Mouse (Mus musculus) hindbrain, postnatal 0 days (tissue): Measurements from ENCODE around the gene Angptl7. TPM values are rescaled to one million over a fixed set of nuclear protein-coding genes. Genes with fewer than 3 reads are reported as not detected.

Experiments used
- ATAC-seq: fragments of 200-750 bp; cut with Nextera tagmentation; 2 replicates; pipeline ENCODE4 v1.8.0; 2017; ENCODE audit warnings: mild to moderate bottlenecking, moderate TSS enrichment, moderate library complexity
- DNase-seq: peaks from one replicate; pipeline ENCODE4 v3.0.0-alpha.2; 2015; ENCODE audit warnings: low spot score
- H3K27ac ChIP-seq: fragments of 300-500 bp; sonication (generic); 2 replicates; pipeline ENCODE4 v1.5.1; 2014; ENCODE audit warnings: mild to moderate bottlenecking
- H3K27me3 ChIP-seq: fragments of 300-500 bp; sonication (generic); 2 replicates; pipeline ENCODE4 v1.6.1; 2014; ENCODE audit warnings: low read length, mixed read lengths; ENCODE audit not compliant: insufficient read depth
- H3K36me3 ChIP-seq: fragments of 300-500 bp; sonication (generic); 2 replicates; pipeline ENCODE4 v1.6.1; 2014; ENCODE audit warnings: low read length, mixed read lengths; ENCODE audit not compliant: insufficient read depth
- H3K4me1 ChIP-seq: fragments of 300-500 bp; sonication (generic); 2 replicates; pipeline ENCODE4 v1.6.1; 2014; ENCODE audit warnings: antibody characterized with exemption, low read length, mixed read lengths; ENCODE audit not compliant: insufficient read depth
- H3K4me2 ChIP-seq: fragments of 300-500 bp; sonication (generic); 2 replicates; pipeline ENCODE4 v1.6.1; 2014; ENCODE audit warnings: low read depth, mild to moderate bottlenecking, low read length, moderate library complexity, mixed read lengths
- H3K4me3 ChIP-seq: fragments of 300-500 bp; sonication (generic); 2 replicates; pipeline ENCODE4 v1.5.1; 2014; ENCODE audit warnings: low read length
- H3K9ac ChIP-seq: fragments of 300-500 bp; sonication (generic); replicated peaks from 2 replicates; pipeline ENCODE4 v1.6.1; 2014; ENCODE audit warnings: mild to moderate bottlenecking, low read length, moderate library complexity, mixed read lengths
- H3K9me3 ChIP-seq: fragments of 300-500 bp; sonication (generic); 2 replicates; pipeline ENCODE4 v1.6.1; 2016; ENCODE audit warnings: low read length, mixed read lengths
- CTCF ChIP-seq: IDR thresholded peaks from 2 replicates; pipeline ENCODE4 v1.5.1; 2016; ENCODE audit warnings: antibody characterized with exemption, control low read depth, low read depth
- WGBS: fragments of 180-500 bp; shearing (Covaris S2); extraction: QIAGEN DNeasy Blood & Tissue Kit; methylation state at CpG from one replicate; pipeline ENCODE4 v1.1.7; 2014; 5-methylcytosine and 5-hydroxymethylcytosine counted together
- polyA plus RNA-seq: library from polyadenylated mRNA; unstranded; fragments of >200 nt; fragmentation: Nextera tagmentation; extraction: Ambion mirVana; gene quantifications from 2 replicates; pipeline ENCODE4 v1.2.1, GENCODE M21; 2015
- total RNA-seq: library from RNA; depleted of rRNA; stranded (reverse); fragments of >200 nt; gene quantifications from 2 replicates; pipeline ENCODE4 v1.2.3, GENCODE M21; 2014

The Angptl7 gene
- total and polyA plus RNA-seq, 2 experiments from 2014 or later: 0.21 to 0.31 TPM

DNA sequence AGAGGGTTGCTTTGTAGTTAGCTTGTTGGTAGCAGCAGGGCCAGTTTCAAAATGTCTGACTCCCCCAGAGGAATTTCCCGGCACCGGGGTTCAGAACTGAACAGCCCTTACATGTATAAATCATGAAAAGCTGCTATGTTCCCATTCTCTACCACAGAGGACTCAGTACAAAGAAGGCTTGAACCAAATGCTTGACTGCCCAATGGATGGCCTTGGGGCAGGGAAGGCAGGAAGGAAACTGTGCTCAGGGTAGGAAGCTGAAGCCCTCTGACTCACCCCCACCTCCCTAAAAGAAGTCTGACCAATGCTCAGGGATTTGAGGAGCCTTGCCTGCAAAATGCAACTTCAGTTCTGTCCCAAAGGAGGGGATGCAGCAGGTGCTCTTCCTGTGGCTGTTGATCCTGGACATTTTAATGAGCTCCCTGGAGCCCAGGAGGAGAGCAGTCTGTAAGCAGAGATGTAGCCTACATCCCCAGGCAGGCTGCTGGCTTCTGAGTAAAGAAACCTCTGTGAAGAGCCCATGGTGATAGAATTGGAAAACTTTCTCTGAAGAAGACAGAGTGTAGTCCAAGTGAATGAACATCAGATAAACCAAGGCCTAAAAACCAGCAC is 18.6 kb downstream of the Angptl7 start:
- Histone ChIP-seq H3K4me3 (no peak overlapping the region), H3K9ac (no peak overlapping the region), H3K4me2 (no peak overlapping the region), H3K27ac (no peak overlapping the region), H3K27me3 (no peaks in the 10 kb centered on the region), H3K36me3 (peaks cover 93% of the 10 kb centered on the region), H3K4me1 (no peaks in the 10 kb centered on the region), H3K9me3 (no peaks in the 10 kb centered on the region)
- no peak for TF ChIP-seq CTCF
- DNase-seq (no peak), ATAC-seq (no peak)
- 91% methylated on average over 2 of the region's 2 CpGs for WGBS

DNA sequence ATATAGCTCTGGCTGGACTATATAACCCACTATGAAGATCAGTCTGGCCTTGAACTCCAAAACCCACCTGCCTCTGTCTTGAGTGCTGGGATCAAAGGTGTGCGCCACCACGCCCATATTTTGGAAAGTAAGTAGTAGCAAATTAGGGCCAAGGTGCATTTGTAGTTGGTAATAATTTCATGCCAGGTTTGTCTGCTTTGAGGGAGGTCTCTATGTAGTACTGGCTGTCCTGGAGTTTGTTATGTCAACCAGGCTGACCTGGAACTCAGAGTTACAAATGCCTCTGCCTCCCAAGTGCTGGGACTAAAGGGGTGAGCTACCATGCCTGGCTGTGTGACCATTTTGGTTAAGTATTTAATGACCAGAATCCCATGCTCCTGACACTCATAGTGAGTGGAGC is 20.0 kb downstream of the Angptl7 start:
- Histone ChIP-seq H3K4me1 (no peaks in the 10 kb centered on the region), H3K27ac (no peak overlapping the region), H3K9ac (no peak overlapping the region), H3K36me3 (peaks cover 89% of the 10 kb centered on the region), H3K9me3 (no peaks in the 10 kb centered on the region), H3K27me3 (no peaks in the 10 kb centered on the region), H3K4me3 (no peak overlapping the region), H3K4me2 (no peak overlapping the region)
- no peak for TF ChIP-seq CTCF
- ATAC-seq (no peak), DNase-seq (no peak)
- 99% methylated on average over 2 of the region's 2 CpGs for WGBS

DNA sequence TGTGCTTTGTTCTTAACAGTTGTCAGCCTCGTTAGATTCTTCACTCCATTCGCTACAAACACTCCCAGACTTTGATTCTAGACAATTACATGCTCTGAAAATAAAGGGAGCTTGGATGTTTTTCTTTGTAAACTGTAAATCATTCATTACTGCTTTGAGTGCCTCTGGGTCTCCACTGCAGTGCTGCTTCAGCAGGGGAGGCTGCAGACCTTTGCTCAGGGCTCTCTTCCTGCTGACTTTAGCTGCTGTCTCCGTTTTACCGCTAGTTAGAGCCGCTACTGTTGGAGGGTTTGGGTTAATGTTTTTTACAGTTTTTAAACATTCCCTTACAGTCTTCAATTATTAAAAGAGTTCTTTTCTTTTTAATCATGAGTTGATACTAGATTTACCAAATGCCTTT is 26.8 kb downstream of the Angptl7 start:
- Histone ChIP-seq H3K9me3 (no peaks in the 10 kb centered on the region), H3K27ac (no peak overlapping the region), H3K4me3 (no peak overlapping the region), H3K4me1 (no peaks in the 10 kb centered on the region), H3K27me3 (no peaks in the 10 kb centered on the region), H3K36me3 (peaks cover 78% of the 10 kb centered on the region), H3K4me2 (no peak overlapping the region), H3K9ac (no peak overlapping the region)
- WGBS: 72% methylated on average over 5 of the region's 5 CpGs
- no peak for TF ChIP-seq CTCF
- DNase-seq (no peak), ATAC-seq (no peak)

DNA sequence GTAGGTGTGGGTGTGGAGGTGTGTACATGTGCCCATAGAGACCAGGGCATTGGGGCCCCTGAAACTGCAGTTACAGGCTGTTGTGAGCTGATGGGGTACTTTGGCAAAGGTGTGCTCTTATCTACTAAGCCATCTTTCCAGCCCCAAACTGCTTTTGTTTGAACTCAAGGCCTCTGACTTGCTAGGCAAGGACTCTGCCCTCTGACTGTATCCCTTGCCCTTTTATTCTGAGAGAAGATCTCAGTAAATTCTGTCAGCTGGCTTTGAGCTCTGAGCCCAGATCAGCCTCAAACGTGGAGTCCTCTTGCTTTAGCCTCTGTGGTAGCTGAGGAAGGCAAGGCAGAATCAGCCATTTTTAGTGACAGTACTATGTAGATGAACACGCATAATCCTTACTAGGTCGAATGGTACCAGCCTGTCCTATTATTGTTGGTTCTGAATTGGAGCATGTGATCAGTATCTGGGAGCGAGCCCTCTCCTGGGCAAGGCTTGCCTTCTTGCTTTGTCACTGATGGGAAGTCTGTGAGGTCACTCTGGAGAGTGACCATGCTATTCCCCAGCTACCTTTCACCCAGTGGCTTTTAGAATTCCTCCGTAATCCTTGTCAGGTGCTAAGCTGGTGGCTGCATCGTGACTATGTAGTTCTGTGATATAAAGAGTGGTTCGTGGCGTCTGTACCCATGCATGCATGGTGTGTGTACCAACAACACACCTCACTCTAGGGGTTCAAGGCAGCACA is 27.7 kb downstream of the Angptl7 start:
- DNase-seq (no peak), ATAC-seq (no peak)
- no peak overlapping the region for H3K9ac ChIP-seq
- no peaks in the 10 kb centered on the region for H3K4me1 ChIP-seq
- WGBS: 94% methylated on average over 8 of the region's 8 CpGs
- H3K27me3 ChIP-seq: no peaks in the 10 kb centered on the region
- H3K27ac ChIP-seq: no peak overlapping the region
- H3K36me3 ChIP-seq: peaks cover 81% of the 10 kb centered on the region
- TF ChIP-seq CTCF: no peak
- no peak overlapping the region for H3K4me3 ChIP-seq
- no peak overlapping the region for H3K4me2 ChIP-seq
- H3K9me3 ChIP-seq: no peaks in the 10 kb centered on the region

DNA sequence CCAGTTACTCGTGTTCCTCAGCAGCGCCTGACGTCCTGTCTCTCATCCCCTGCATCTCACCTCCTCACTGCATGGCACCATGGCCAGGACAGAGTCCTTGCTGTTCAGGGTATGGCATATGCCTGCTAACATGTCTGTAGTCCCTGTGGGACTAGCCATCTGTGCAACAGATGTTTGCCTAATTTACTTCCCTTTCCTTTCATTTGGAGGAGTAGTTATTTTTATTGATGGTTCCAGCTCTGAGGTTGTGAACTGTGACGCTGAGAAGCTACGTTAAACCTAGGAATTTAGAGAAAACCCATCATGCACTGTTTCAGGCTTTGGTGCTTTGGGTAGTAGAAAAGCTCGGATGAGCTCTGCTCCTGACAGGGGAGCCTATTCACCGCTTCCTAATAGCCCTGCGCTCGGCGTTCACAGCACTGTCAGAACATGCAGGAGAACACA is 28.9 kb downstream of the Angptl7 start:
- no peak overlapping the region for H3K9ac ChIP-seq

DNA sequence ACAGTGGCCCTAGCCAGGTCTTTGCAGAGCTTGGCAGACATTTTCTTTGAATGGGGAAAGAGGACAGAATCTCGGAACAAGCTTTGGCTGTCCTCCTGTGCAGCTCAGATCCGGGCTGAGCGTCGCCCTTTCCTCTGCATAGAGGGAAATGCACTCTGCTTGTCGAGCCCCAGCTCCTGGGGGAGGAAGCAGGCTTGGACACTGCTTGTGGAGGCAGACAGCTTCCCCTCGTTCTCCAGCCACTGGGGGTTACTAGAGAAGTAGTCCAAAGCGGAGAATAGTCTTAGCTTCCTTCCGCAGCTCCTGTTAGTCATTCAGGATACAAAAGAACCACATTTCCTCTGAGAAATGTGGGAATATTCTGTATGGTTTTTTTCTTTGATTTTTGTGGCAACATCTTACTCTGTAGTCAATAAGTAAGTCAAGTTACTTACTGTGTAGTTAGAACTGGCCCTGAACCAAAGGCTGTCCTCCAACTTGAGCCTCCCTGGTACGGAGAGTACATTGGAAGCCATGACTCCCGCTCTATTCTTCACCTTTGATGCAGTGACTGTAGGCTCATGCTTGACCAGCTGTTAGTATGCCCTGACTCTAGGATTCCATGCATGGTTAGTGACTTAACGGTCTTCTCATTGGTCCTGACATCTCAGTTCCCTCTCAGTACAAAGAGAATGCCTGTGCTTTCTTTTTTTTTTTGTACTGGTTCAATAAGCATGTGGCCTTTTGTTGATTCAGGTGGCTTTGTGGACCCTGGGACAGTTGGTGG is 30.6 kb downstream of the Angptl7 start:
- no peak overlapping the region for H3K4me3 ChIP-seq
- H3K4me2 ChIP-seq: no peak overlapping the region
- no peak overlapping the region for H3K27ac ChIP-seq
- no peak for TF ChIP-seq CTCF
- no peaks in the 10 kb centered on the region for H3K9me3 ChIP-seq
- no peaks in the 10 kb centered on the region for H3K27me3 ChIP-seq
- DNase-seq (no peak), ATAC-seq (no peak)
- H3K4me1 ChIP-seq: no peaks in the 10 kb centered on the region
- 89% methylated on average over 11 of the region's 11 CpGs for WGBS
- peaks cover 79% of the 10 kb centered on the region for H3K36me3 ChIP-seq
- no peak overlapping the region for H3K9ac ChIP-seq

More for the DNA sequence above, 28.9 kb downstream of the Angptl7 start:
- Histone ChIP-seq H3K27me3 (no peaks in the 10 kb centered on the region), H3K36me3 (peaks cover 73% of the 10 kb centered on the region), H3K4me2 (no peak overlapping the region), H3K9me3 (no peaks in the 10 kb centered on the region), H3K4me1 (no peaks in the 10 kb centered on the region), H3K4me3 (no peak overlapping the region), H3K27ac (no peak overlapping the region)
- no peak for TF ChIP-seq CTCF
- DNase-seq: no peak
- 62% methylated on average over 10 of the region's 10 CpGs for WGBS
- no peak for ATAC-seq
